Mouse (Mus musculus) G1E (cell line): ENCODE results near the gene Zfp958.

ENCODE experiments used
- CTCF ChIP-seq: IDR thresholded peaks from 2 replicates; pipeline ENCODE4 v1.5.1; 2012; ENCODE audit warnings: low read depth, low read length, inconsistent platforms, mixed read lengths
- GATA1 ChIP-seq: IDR thresholded peaks from 2 replicates; pipeline ENCODE4 v1.6.1; 2012; ENCODE audit warnings: borderline replicate concordance, low read length, inconsistent platforms, mixed read lengths
- GATA2 ChIP-seq: IDR thresholded peaks from 2 replicates; pipeline ENCODE4 v1.6.1; 2012; ENCODE audit warnings: low read depth, low read length, inconsistent platforms, borderline replicate concordance
- POLR2AphosphoS5 ChIP-seq: IDR thresholded peaks from 2 replicates; pipeline ENCODE4 v1.6.1; 2012; ENCODE audit warnings: low read depth, low read length, inconsistent platforms; ENCODE audit not compliant: insufficient replicate concordance
- TAL1 ChIP-seq: conservative IDR thresholded peaks from 2 replicates; pipeline ENCODE4 v1.6.1; 2012; ENCODE audit warnings: low read depth, low read length, inconsistent platforms, mixed read lengths

DNA sequence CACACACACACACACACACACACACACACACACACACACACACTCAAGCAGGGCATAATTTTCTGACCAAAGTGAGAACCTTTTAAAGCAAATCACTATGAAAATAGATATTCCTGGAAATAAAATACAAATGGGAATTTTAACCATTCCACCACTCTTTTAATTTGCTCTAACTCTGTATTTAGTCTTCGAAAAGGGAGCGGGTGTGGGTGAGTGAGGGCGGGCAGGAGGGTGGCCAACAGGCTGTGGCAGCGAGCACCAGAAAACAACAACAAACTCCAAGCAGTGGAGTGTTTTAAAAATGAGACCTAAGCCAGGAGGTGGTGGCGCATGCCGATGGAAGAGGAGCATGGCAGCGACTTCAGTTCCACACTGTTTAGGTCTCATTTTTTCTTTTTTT, 43.6 kb downstream of the Zfp958 start:
- TF ChIP-seq CTCF (no peak), TAL1 (no peak), GATA1 (no peak), GATA2 (no peak), POLR2AphosphoS5 (no peak)
